Mouse (Mus musculus) liver, embryonic 14.5 days (tissue): Measurements from ENCODE around the gene C5ar1. TPM values are rescaled to one million over a fixed set of nuclear protein-coding genes. Genes with fewer than 3 reads are reported as not detected.

ENCODE experiments used
- ATAC-seq: fragments of 200-750 bp; cut with Nextera tagmentation; 2 replicates; pipeline ENCODE4 v1.8.0; 2017; ENCODE audit warnings: moderate number of reproducible peaks, mild to moderate bottlenecking, moderate library complexity; ENCODE audit not compliant: insufficient read depth
- DNase-seq, 3 experiments: peaks; one replicate each; pipeline ENCODE4 v3.0.0-alpha.2; 2012 to 2013; ENCODE audit warnings: low read depth in 3 of 3, low spot score in 3 of 3
- H3K27ac ChIP-seq: fragments of 300-500 bp; sonication (generic); 2 replicates; pipeline ENCODE4 v1.5.1; 2014; ENCODE audit warnings: moderate library complexity, mild to moderate bottlenecking, control low read depth, inconsistent platforms
- H3K27me3 ChIP-seq: fragments of 300-500 bp; sonication (generic); 2 replicates; pipeline ENCODE4 v1.6.1; 2014; ENCODE audit warnings: mild to moderate bottlenecking, low read length, moderate library complexity; ENCODE audit not compliant: control insufficient read depth, insufficient read depth
- H3K36me3 ChIP-seq: fragments of 300-500 bp; sonication (generic); replicated peaks from 2 replicates; pipeline ENCODE4 v1.6.1; 2014; ENCODE audit warnings: low read depth; ENCODE audit not compliant: control insufficient read depth, insufficient read depth
- H3K4me1 ChIP-seq, 2 experiments: fragments of 200-500 bp in 1 of 2; fragments of 300-500 bp in 1 of 2; sonication (generic) in 1 of 2; replicated peaks; 2 replicates each; pipeline ENCODE4 v1.6.1; 2012 to 2014; ENCODE audit warnings: antibody characterized with exemption in 1 of 2, inconsistent platforms in 1 of 2, low read length in 1 of 2; ENCODE audit not compliant: control insufficient read depth in 2 of 2, insufficient read depth in 2 of 2
- H3K4me2 ChIP-seq: fragments of 300-500 bp; sonication (generic); 2 replicates; pipeline ENCODE4 v1.6.1; 2014; ENCODE audit warnings: low read depth, mild to moderate bottlenecking, control low read depth, moderate library complexity
- H3K4me3 ChIP-seq, 2 experiments: fragments of 200-500 bp in 1 of 2; fragments of 300-500 bp in 1 of 2; sonication (generic) in 1 of 2; 2 replicates each; pipeline ENCODE4 v1.5.1; 2012 to 2014; ENCODE audit warnings: low read depth in 2 of 2, low read length in 2 of 2, mild to moderate bottlenecking in 2 of 2, control low read depth in 1 of 2, inconsistent platforms in 1 of 2, moderate library complexity in 1 of 2; ENCODE audit not compliant: insufficient read depth in 1 of 2
- H3K9ac ChIP-seq: fragments of 300-500 bp; sonication (generic); replicated peaks from 2 replicates; pipeline ENCODE4 v1.6.1; 2014; ENCODE audit warnings: mild to moderate bottlenecking, control low read depth, moderate library complexity
- H3K9me3 ChIP-seq: fragments of 300-500 bp; sonication (generic); 2 replicates; pipeline ENCODE4 v1.6.1; 2016; ENCODE audit warnings: low read length, mixed read lengths; ENCODE audit not compliant: control insufficient read depth
- CTCF ChIP-seq: IDR thresholded peaks from 2 replicates; pipeline ENCODE4 v1.5.1; 2016; ENCODE audit warnings: antibody characterized with exemption, low read depth, control low read depth
- EP300 ChIP-seq: IDR thresholded peaks from 2 replicates; pipeline ENCODE4 v1.6.1; 2016; ENCODE audit warnings: antibody characterized with exemption, low read depth
- WGBS: fragments of 180-500 bp; shearing (Covaris S2); extraction: QIAGEN DNeasy Blood & Tissue Kit; methylation state at CpG from one replicate; pipeline ENCODE4 v1.1.7; 2014; ENCODE audit not compliant: insufficient replicate concordance; 5-methylcytosine and 5-hydroxymethylcytosine counted together
- polyA plus RNA-seq, 2 experiments: library from polyadenylated mRNA; depleted of rRNA in 1 of 2; stranded (reverse) in 1 of 2; unstranded in 1 of 2; fragments of >200 nt; fragmentation: Nextera tagmentation in 1 of 2; extraction: Ambion mirVana in 1 of 2; gene quantifications; 2 replicates each; pipeline versions ENCODE4 v1.2.1 to v1.2.3; 2012 to 2014

Gene C5ar1
- polyA plus RNA-seq, 2 experiments: 0.95 to 1.9 TPM

DNA sequence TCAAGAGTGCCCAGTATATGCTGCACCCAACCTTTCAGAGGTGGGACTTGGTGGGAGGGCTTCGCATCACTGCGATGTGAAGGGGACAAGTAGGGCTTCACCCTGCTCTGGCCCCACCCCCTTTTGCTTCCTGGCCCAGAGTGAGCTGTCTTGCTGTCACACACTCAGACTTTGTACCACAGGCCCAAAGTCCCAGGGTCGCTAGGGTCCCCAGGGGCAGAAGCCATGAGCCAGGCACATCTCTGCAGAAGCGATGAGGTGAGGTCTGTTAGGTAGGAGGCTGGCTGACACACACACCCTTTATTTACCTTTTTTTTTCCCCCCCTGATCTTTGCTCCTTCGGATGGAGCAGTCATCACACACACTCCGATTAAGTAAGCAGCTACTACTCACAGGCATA lies 46.1 kb downstream of the C5ar1 start:
- no peaks in the 10 kb centered on the region for H3K36me3 ChIP-seq

DNA sequence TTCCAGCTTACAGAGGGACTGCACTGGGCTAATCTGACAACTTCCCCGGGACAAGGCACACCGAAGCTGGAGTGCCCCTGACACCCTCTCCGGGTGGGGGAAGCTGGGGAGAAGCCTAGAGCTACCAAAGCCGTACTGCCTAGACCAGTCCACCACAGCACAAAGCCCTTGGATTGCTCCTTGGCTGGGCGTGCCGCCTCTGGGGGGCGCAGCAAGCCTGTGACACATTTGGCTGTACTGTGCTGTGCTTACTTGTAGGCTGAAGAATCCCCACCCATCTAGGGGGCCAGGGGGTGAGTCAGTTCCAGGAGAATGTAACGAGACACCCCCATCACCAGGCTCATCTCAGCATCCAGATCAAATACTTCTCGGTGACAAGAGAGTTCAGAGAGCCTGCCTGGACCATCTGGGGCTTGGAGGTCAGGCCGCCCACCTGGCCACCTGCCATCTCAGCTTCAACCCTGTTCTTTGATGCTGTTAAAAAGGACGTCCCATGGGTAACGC lies 48.4 kb downstream of the C5ar1 start:
- Histone ChIP-seq H3K9me3 (no peaks in the 10 kb centered on the region), H3K27me3 (no peaks in the 10 kb centered on the region), H3K4me1 (no peaks in the 10 kb centered on the region; a peak in 1 of 4 replicates), H3K4me2 (no peak overlapping the region), H3K4me3 (no peak overlapping the region), H3K27ac (no peak overlapping the region), H3K36me3 (no peaks in the 10 kb centered on the region), H3K9ac (no peak overlapping the region)
- ATAC-seq: no peak
- TF ChIP-seq EP300 (no peak), CTCF (peak; percentile 65)
- DNase-seq: no peak
- WGBS: 69% methylated on average over 12 of the region's 12 CpGs

More for the DNA sequence above, 46.1 kb downstream of the C5ar1 start:
- ATAC-seq (peak; percentile 46), DNase-seq (no peak)
- Histone ChIP-seq H3K9ac (no peak overlapping the region), H3K4me1 (no peaks in the 10 kb centered on the region; a peak in 1 of 4 replicates), H3K27ac (no peak overlapping the region), H3K9me3 (no peaks in the 10 kb centered on the region), H3K4me2 (no peak overlapping the region), H3K27me3 (no peaks in the 10 kb centered on the region), H3K4me3 (no peak overlapping the region)
- TF ChIP-seq EP300 (no peak), CTCF (no peak)
- WGBS: 74% methylated on average over 6 of the region's 6 CpGs

DNA sequence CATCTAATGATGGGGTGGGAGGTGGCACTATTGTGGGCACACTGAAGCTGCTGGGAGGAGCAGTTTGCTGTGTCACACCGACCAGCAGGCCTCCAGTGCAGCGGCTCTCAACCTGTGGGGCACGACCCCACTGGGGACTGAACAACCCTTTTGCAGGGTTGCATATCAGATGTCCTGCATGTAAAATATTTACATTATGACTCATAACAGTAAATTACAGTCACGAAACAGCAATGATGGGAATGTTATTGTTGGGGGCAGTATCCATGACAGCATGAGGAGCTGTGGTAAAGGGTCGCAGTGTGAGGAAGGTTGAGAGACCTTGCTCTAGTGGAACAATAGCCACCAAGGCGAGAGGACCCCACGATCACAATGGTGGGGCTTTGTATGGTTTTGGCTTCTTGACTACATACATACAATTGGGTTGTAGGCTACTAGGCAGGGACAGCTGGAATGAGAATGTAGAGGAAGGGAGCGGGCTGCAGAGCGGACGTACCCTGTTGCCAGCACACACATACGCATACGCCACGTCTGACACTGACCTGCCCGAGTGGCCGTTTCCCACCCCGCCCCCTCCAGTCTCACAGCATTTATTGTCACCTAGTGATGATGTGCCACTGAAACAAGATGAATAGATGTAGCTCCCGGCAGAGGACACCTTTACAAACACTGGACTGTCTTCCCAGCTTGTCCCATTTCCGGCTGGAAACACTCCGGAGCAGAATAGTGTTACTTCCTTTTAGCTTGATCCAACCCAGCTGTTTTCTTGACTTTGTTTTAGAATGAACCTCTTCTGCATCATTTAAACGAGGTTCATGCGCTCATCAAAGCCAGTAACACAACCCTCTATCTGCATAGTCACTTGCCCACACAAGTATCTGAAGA lies 50.3 kb downstream of the C5ar1 start:
- WGBS: 78% methylated on average over 21 of the region's 21 CpGs
- Histone ChIP-seq H3K4me2 (no peak overlapping the region), H3K4me3 (no peak overlapping the region), H3K27me3 (no peaks in the 10 kb centered on the region), H3K27ac (no peak overlapping the region), H3K9me3 (no peaks in the 10 kb centered on the region), H3K36me3 (no peaks in the 10 kb centered on the region), H3K9ac (no peak overlapping the region), H3K4me1 (no peaks in the 10 kb centered on the region; a peak in 1 of 4 replicates)
- no peak for TF ChIP-seq CTCF
- no peak for TF ChIP-seq EP300
- DNase-seq (no peak), ATAC-seq (no peak)

DNA sequence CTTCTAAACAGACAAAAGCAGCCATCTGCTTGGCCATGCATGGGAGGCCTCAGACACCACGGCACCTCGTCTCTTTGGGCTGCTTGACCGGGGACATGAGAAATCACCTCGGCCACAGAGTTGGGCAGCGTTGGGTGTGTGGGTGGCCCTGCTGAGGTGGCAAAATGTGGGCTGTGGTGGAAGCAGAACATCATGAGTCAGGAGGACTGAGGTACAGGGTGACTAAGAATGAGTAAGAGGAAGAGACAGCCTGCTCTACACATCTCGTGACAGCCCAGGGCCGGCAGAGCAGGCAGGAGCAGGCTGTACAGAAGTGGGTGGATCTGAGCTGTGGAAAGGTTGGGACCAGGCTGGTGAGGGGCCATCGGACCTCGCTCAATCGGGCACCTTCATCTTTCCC lies 51.8 kb downstream of the C5ar1 start:
- Histone ChIP-seq H3K36me3 (no peaks in the 10 kb centered on the region), H3K27ac (no peak overlapping the region), H3K9ac (no peak overlapping the region), H3K4me3 (no peak overlapping the region), H3K4me1 (no peaks in the 10 kb centered on the region; a peak in 1 of 4 replicates), H3K9me3 (no peaks in the 10 kb centered on the region), H3K27me3 (no peaks in the 10 kb centered on the region), H3K4me2 (no peak overlapping the region)
- TF ChIP-seq CTCF (no peak), EP300 (no peak)
- ATAC-seq (no peak; the same call in 1 of the 2 replicates), DNase-seq (peak in 1 of 3 experiments; percentile 14)
- WGBS: 76% methylated on average over 10 of the region's 10 CpGs

DNA sequence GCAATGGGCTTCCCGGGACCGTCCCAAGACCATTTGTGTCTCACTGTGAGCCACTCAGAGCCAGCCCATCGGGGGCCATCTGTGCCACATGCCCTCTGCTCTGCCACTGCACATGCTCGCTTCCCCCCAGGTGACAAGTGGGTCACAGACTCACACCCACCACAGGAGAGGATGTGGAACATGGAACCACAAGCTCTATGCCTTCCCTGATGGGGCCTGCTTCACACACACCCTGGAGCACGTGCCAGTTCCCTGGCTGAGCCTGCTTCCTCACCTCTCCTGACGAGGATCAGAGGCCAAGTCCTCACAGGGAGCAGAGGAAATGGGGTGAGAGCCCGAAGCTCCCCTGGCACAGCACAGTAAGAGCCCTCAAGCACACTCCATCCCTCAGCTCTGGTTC lies 52.3 kb downstream of the C5ar1 start:
- H3K27me3 ChIP-seq: no peaks in the 10 kb centered on the region

More for the DNA sequence above, 52.3 kb downstream of the C5ar1 start:
- 69% methylated on average over 7 of the region's 7 CpGs for WGBS
- no peak overlapping the region for H3K9ac ChIP-seq
- no peak overlapping the region for H3K27ac ChIP-seq
- no peak for TF ChIP-seq EP300
- TF ChIP-seq CTCF: no peak
- no peaks in the 10 kb centered on the region; a peak in 1 of 4 replicates for H3K4me1 ChIP-seq
- H3K4me2 ChIP-seq: no peak overlapping the region
- DNase-seq (no peak), ATAC-seq (no peak)
- H3K9me3 ChIP-seq: no peaks in the 10 kb centered on the region
- H3K4me3 ChIP-seq: no peak overlapping the region
- no peaks in the 10 kb centered on the region for H3K36me3 ChIP-seq
